Mouse (Mus musculus) frontal cortex, adult (tissue): ENCODE results near the gene Trpm1.

Experiments used
- ATAC-seq: cut with Nextera tagmentation; 2 replicates; pipeline ENCODE4 v1.9.2; 2017; ENCODE audit warnings: mild to moderate bottlenecking, moderate library complexity, mixed read lengths; ENCODE audit not compliant: low TSS enrichment

The Trpm1 gene

GRCm38 (mm10) chr7:64234310-64234820 is 80.7 kb downstream of the Trpm1 start:
- ATAC-seq = no peak

GRCm38 (mm10) chr7:64236521-64236920 is 82.9 kb downstream of the Trpm1 start:
- ATAC-seq = no peak

- no peak for ATAC-seq
Observed at GRCm38 (mm10) chr7:64237747-64238146, 84.1 kb downstream of the Trpm1 start.

- ATAC-seq = no peak
Observed at GRCm38 (mm10) chr7:64238410-64239086, 84.9 kb downstream of the Trpm1 start.

- no peak for ATAC-seq
Observed at GRCm38 (mm10) chr7:64239138-64239805, 85.6 kb downstream of the Trpm1 start.

GRCm38 (mm10) chr7:64239806-64240315 is 86.2 kb downstream of the Trpm1 start:
- no peak for ATAC-seq

GRCm38 (mm10) chr7:64242424-64242823 is 88.8 kb downstream of the Trpm1 start:
- ATAC-seq = no peak

- ATAC-seq = no peak
Observed at GRCm38 (mm10) chr7:64244371-64244770, 90.7 kb downstream of the Trpm1 start.

- no peak for ATAC-seq
Observed at GRCm38 (mm10) chr7:64246713-64247112, 93.1 kb downstream of the Trpm1 start.

GRCm38 (mm10) chr7:64248352-64248751 is 94.7 kb downstream of the Trpm1 start:
- ATAC-seq = no peak

- no peak for ATAC-seq
Observed at GRCm38 (mm10) chr7:64249715-64250114, 96.1 kb downstream of the Trpm1 start.

- ATAC-seq = no peak
Observed at GRCm38 (mm10) chr7:64250417-64250816, 96.8 kb downstream of the Trpm1 start.

- no peak for ATAC-seq
Observed at GRCm38 (mm10) chr7:64253736-64254135, 100.1 kb downstream of the Trpm1 start.

GRCm38 (mm10) chr7:64265502-64266279 is 112.1 kb downstream of the Trpm1 start:
- ATAC-seq = no peak

GRCm38 (mm10) chr7:64266587-64266986 is 113.0 kb downstream of the Trpm1 start:
- ATAC-seq = no peak

- peak; percentile 55; the same call in 1 of the 2 replicates for ATAC-seq
Observed at GRCm38 (mm10) chr7:64271926-64272325, 118.3 kb downstream of the Trpm1 start.

- ATAC-seq = no peak
Observed at GRCm38 (mm10) chr7:64275518-64275917, 121.9 kb downstream of the Trpm1 start.

- ATAC-seq = no peak
Observed at GRCm38 (mm10) chr7:64276921-64277320, 123.3 kb downstream of the Trpm1 start.

GRCm38 (mm10) chr7:64278526-64278925 is 124.9 kb downstream of the Trpm1 start:
- ATAC-seq = no peak

- no peak for ATAC-seq
Observed at GRCm38 (mm10) chr7:64279548-64279947, 125.9 kb downstream of the Trpm1 start.

GRCm38 (mm10) chr7:64286566-64286965 is 132.9 kb downstream of the Trpm1 start:
- ATAC-seq = no peak

- peak; percentile 93 for ATAC-seq
Observed at GRCm38 (mm10) chr7:64287414-64288091, 133.9 kb downstream of the Trpm1 start, which contains the start of gene Mtmr10. Mtmr10 (plus strand) TSS chr7:64287653.
